Mouse (Mus musculus) stomach, postnatal 0 days (tissue): Measurements from ENCODE around the gene Olfr1161. TPM values are rescaled to one million over a fixed set of nuclear protein-coding genes. Genes with fewer than 3 reads are reported as not detected.

Source experiments
- ATAC-seq: fragments of 200-750 bp; cut with Nextera tagmentation; 2 replicates; pipeline ENCODE4 v1.8.0; 2017; ENCODE audit not compliant: low FRiP score, low TSS enrichment
- DNase-seq: peaks from one replicate; pipeline ENCODE4 v3.0.0-alpha.2; 2016; ENCODE audit warnings: low spot score
- H3K27ac ChIP-seq: fragments of 300-500 bp; sonication (generic); replicated peaks from 2 replicates; pipeline ENCODE4 v1.5.1; 2014; ENCODE audit warnings: mild to moderate bottlenecking, control low read depth
- H3K27me3 ChIP-seq: fragments of 300-500 bp; sonication (generic); 2 replicates; pipeline ENCODE4 v1.6.1; 2014; ENCODE audit warnings: low read length; ENCODE audit not compliant: control insufficient read depth, insufficient read depth
- H3K36me3 ChIP-seq: fragments of 300-500 bp; sonication (generic); 2 replicates; pipeline ENCODE4 v1.6.1; 2014; ENCODE audit warnings: low read length, mixed read lengths; ENCODE audit not compliant: control insufficient read depth, insufficient read depth
- H3K4me1 ChIP-seq: fragments of 300-500 bp; sonication (generic); replicated peaks from 2 replicates; pipeline ENCODE4 v1.6.1; 2014; ENCODE audit warnings: antibody characterized with exemption; ENCODE audit not compliant: control insufficient read depth, insufficient read depth
- H3K4me2 ChIP-seq: fragments of 300-500 bp; sonication (generic); replicated peaks from 2 replicates; pipeline ENCODE4 v1.6.1; 2014; ENCODE audit warnings: low read depth, mild to moderate bottlenecking, control low read depth, moderate library complexity
- H3K4me3 ChIP-seq: fragments of 300-500 bp; sonication (generic); 2 replicates; pipeline ENCODE4 v1.5.1; 2014; ENCODE audit warnings: low read depth, low read length, control low read depth
- H3K9ac ChIP-seq: fragments of 300-500 bp; sonication (generic); 2 replicates; pipeline ENCODE4 v1.6.1; 2014; ENCODE audit warnings: mild to moderate bottlenecking, low read length, control low read depth, mixed read lengths
- H3K9me3 ChIP-seq: fragments of 300-500 bp; sonication (generic); 2 replicates; pipeline ENCODE4 v1.6.1; 2016; ENCODE audit warnings: low read length; ENCODE audit not compliant: control insufficient read depth
- CTCF ChIP-seq: IDR thresholded peaks from 2 replicates; pipeline ENCODE4 v1.5.1; 2016; ENCODE audit warnings: antibody characterized with exemption, low read depth, mild to moderate bottlenecking, moderate library complexity
- EP300 ChIP-seq: optimal IDR thresholded peaks from 2 replicates; pipeline ENCODE3; 2016; ENCODE audit warnings: antibody characterized with exemption
- WGBS: fragments of 180-500 bp; shearing (Covaris S2); extraction: QIAGEN DNeasy Blood & Tissue Kit; methylation state at CpG from one replicate; pipeline ENCODE4 v1.1.7; 2014; 5-methylcytosine and 5-hydroxymethylcytosine counted together
- polyA plus RNA-seq: library from polyadenylated mRNA; unstranded; fragments of >200 nt; fragmentation: Nextera tagmentation; extraction: Ambion mirVana; gene quantifications from 2 replicates; pipeline ENCODE4 v1.2.1, GENCODE M21; 2015

Olfr1161 gene
- polyA plus RNA-seq, 1 experiment from 2014 or later: not detected

DNA sequence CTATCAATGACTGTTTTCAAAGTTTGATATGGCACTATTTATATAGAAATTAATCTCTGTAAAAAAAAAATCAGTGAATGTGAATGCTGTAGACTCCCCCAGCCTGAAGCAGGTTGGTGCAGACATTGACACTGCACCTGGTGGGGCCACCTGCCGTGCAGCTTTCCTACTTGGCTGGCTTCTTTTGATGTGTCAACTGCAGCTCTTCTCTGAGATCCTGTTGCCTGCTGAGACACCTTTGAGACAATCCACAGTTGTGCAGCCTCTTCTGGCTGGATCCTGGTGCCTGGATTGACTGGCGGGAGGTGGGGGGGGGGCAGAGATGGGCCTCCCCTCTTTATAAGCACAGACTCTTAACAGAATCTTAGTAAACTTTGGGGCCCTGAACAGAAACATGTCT is 41.0 kb downstream of the Olfr1161 start:
- no peaks in the 10 kb centered on the region for H3K27me3 ChIP-seq
- H3K4me2 ChIP-seq: no peak overlapping the region
- no peak overlapping the region for H3K27ac ChIP-seq
- no peaks in the 10 kb centered on the region for H3K36me3 ChIP-seq
- TF ChIP-seq EP300 (no peak), CTCF (no peak)
- H3K4me3 ChIP-seq: no peak overlapping the region
- no peak for ATAC-seq
- no peak for DNase-seq
- H3K4me1 ChIP-seq: no peaks in the 10 kb centered on the region
- no peaks in the 10 kb centered on the region for H3K9me3 ChIP-seq
- no peak overlapping the region for H3K9ac ChIP-seq
- WGBS: 79% methylated on average over 2 of the region's 2 CpGs

DNA sequence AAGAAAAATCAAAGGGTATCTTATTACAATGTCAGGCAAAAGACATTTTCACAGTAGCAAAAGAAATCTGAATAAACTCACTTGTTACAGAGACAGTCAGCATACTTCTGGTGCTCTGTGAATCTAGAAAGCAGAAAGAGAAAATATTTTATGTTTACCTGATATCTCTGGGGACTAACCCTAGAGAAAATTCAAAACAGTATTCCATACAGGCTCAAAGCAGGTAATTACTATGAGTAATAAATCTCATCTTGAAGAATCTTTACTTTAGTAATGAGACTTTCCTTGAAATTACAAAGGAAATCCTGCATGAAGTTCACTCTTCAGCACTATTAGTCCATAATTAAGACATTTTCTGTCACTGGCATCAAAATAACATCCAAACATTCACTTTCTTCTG is 49.2 kb downstream of the Olfr1161 start, which contains the start of gene Olfr1163:
Gene Olfr1163, minus strand, starts transcription at position 101 of the 400 bp plus-strand sequence.
- no peak within 1 kb of the TSS for H3K27ac ChIP-seq
- TF ChIP-seq CTCF (no peak), EP300 (no peak)
- no peak within 1 kb of the TSS for H3K4me2 ChIP-seq
- no peak for DNase-seq
- no peaks in the 10 kb centered on the region for H3K36me3 ChIP-seq
- H3K4me1 ChIP-seq: no peaks in the 10 kb centered on the region
- H3K27me3 ChIP-seq: no peaks in the 10 kb centered on the region
- no peak within 1 kb of the TSS for H3K4me3 ChIP-seq
- H3K9me3 ChIP-seq: no peaks in the 10 kb centered on the region
- H3K9ac ChIP-seq: no peak within 1 kb of the TSS
- no peak for ATAC-seq

Other genes starting within 250 kb of the Olfr1161 start
- not detected in 2 replicates for gene Olfr152, start 243.3 kb upstream of the Olfr1161 start, polyA plus RNA-seq
- not detected in 2 replicates for gene Olfr1143, start 222.2 kb upstream of the Olfr1161 start, polyA plus RNA-seq
- not detected in 2 replicates for gene Olfr1145, start 213.0 kb upstream of the Olfr1161 start, polyA plus RNA-seq
- not detected in 2 replicates for gene Olfr1148, start 192.2 kb upstream of the Olfr1161 start, polyA plus RNA-seq
- gene Olfr1150-ps1, start 178.8 kb upstream of the Olfr1161 start, polyA plus RNA-seq: not detected in 2 replicates
- not detected in 2 replicates for gene Olfr1151, start 166.9 kb upstream of the Olfr1161 start, polyA plus RNA-seq
- gene Olfr1152, start 156.3 kb upstream of the Olfr1161 start, polyA plus RNA-seq: not detected in 2 replicates
- gene Olfr1153, start 127.8 kb upstream of the Olfr1161 start, polyA plus RNA-seq: 0.10 TPM in 1 of 2 replicates, not detected in the other
- not detected in 2 replicates for gene Olfr1154, start 117.6 kb upstream of the Olfr1161 start, polyA plus RNA-seq
- not detected in 2 replicates for gene Olfr1155, start 77.6 kb upstream of the Olfr1161 start, polyA plus RNA-seq
- not detected in 2 replicates for gene Olfr1156, start 69.7 kb upstream of the Olfr1161 start, polyA plus RNA-seq
- gene Olfr1157, start 54.5 kb upstream of the Olfr1161 start, polyA plus RNA-seq: not detected in 2 replicates
- gene Olfr74, start 48.1 kb upstream of the Olfr1161 start, polyA plus RNA-seq: not detected in 2 replicates
- gene Olfr1158, start 32.7 kb upstream of the Olfr1161 start, polyA plus RNA-seq: not detected in 2 replicates
- 0.04 TPM in 1 of 2 replicates, not detected in the other for gene Olfr1160, start 14.5 kb upstream of the Olfr1161 start, polyA plus RNA-seq
- gene Olfr73, start 14.9 kb downstream of the Olfr1161 start, polyA plus RNA-seq: not detected in 2 replicates
- 0.02 TPM in 1 of 2 replicates, not detected in the other for gene Olfr1162, start 28.4 kb downstream of the Olfr1161 start, polyA plus RNA-seq
- not detected in 2 replicates for gene Olfr1163, start 49.1 kb downstream of the Olfr1161 start, polyA plus RNA-seq
- gene Olfr1164, start 71.2 kb downstream of the Olfr1161 start, polyA plus RNA-seq: not detected in 2 replicates
- gene Olfr1166, start 105.5 kb downstream of the Olfr1161 start, polyA plus RNA-seq: not detected in 2 replicates
- not detected in 2 replicates for gene Olfr1167, start 132.4 kb downstream of the Olfr1161 start, polyA plus RNA-seq
- not detected in 2 replicates for gene Olfr1168, start 159.1 kb downstream of the Olfr1161 start, polyA plus RNA-seq
- gene Olfr1170, start 205.6 kb downstream of the Olfr1161 start, polyA plus RNA-seq: 0.04 TPM in 1 of 2 replicates, not detected in the other